Mouse (Mus musculus) liver, embryonic 14.5 days (tissue): ENCODE measurements at regions not wholly inside any gene's neighbourhood (a gene's known extent, or its start where the extent isn't known, plus 50 kb on each side); places are given as distances from the start of the nearest gene placed in this dataset.

Source experiments
- ATAC-seq: fragments of 200-750 bp; cut with Nextera tagmentation; 2 replicates; pipeline ENCODE4 v1.8.0; 2017; ENCODE audit warnings: moderate number of reproducible peaks, mild to moderate bottlenecking, moderate library complexity; ENCODE audit not compliant: insufficient read depth
- DNase-seq, 3 experiments: peaks; one replicate each; pipeline ENCODE4 v3.0.0-alpha.2; 2012 to 2013; ENCODE audit warnings: low read depth in 3 of 3, low spot score in 3 of 3
- H3K27ac ChIP-seq: fragments of 300-500 bp; sonication (generic); 2 replicates; pipeline ENCODE4 v1.5.1; 2014; ENCODE audit warnings: moderate library complexity, mild to moderate bottlenecking, control low read depth, inconsistent platforms
- H3K27me3 ChIP-seq: fragments of 300-500 bp; sonication (generic); 2 replicates; pipeline ENCODE4 v1.6.1; 2014; ENCODE audit warnings: mild to moderate bottlenecking, low read length, moderate library complexity; ENCODE audit not compliant: control insufficient read depth, insufficient read depth
- H3K36me3 ChIP-seq: fragments of 300-500 bp; sonication (generic); replicated peaks from 2 replicates; pipeline ENCODE4 v1.6.1; 2014; ENCODE audit warnings: low read depth; ENCODE audit not compliant: control insufficient read depth, insufficient read depth
- H3K4me1 ChIP-seq, 2 experiments: fragments of 200-500 bp in 1 of 2; fragments of 300-500 bp in 1 of 2; sonication (generic) in 1 of 2; replicated peaks; 2 replicates each; pipeline ENCODE4 v1.6.1; 2012 to 2014; ENCODE audit warnings: antibody characterized with exemption in 1 of 2, inconsistent platforms in 1 of 2, low read length in 1 of 2; ENCODE audit not compliant: control insufficient read depth in 2 of 2, insufficient read depth in 2 of 2
- H3K4me2 ChIP-seq: fragments of 300-500 bp; sonication (generic); 2 replicates; pipeline ENCODE4 v1.6.1; 2014; ENCODE audit warnings: low read depth, mild to moderate bottlenecking, control low read depth, moderate library complexity
- H3K4me3 ChIP-seq, 2 experiments: fragments of 200-500 bp in 1 of 2; fragments of 300-500 bp in 1 of 2; sonication (generic) in 1 of 2; 2 replicates each; pipeline ENCODE4 v1.5.1; 2012 to 2014; ENCODE audit warnings: low read depth in 2 of 2, low read length in 2 of 2, mild to moderate bottlenecking in 2 of 2, control low read depth in 1 of 2, inconsistent platforms in 1 of 2, moderate library complexity in 1 of 2; ENCODE audit not compliant: insufficient read depth in 1 of 2
- H3K9ac ChIP-seq: fragments of 300-500 bp; sonication (generic); replicated peaks from 2 replicates; pipeline ENCODE4 v1.6.1; 2014; ENCODE audit warnings: mild to moderate bottlenecking, control low read depth, moderate library complexity
- H3K9me3 ChIP-seq: fragments of 300-500 bp; sonication (generic); 2 replicates; pipeline ENCODE4 v1.6.1; 2016; ENCODE audit warnings: low read length, mixed read lengths; ENCODE audit not compliant: control insufficient read depth
- CTCF ChIP-seq: IDR thresholded peaks from 2 replicates; pipeline ENCODE4 v1.5.1; 2016; ENCODE audit warnings: antibody characterized with exemption, low read depth, control low read depth
- EP300 ChIP-seq: IDR thresholded peaks from 2 replicates; pipeline ENCODE4 v1.6.1; 2016; ENCODE audit warnings: antibody characterized with exemption, low read depth
- WGBS: fragments of 180-500 bp; shearing (Covaris S2); extraction: QIAGEN DNeasy Blood & Tissue Kit; methylation state at CpG from one replicate; pipeline ENCODE4 v1.1.7; 2014; ENCODE audit not compliant: insufficient replicate concordance; 5-methylcytosine and 5-hydroxymethylcytosine counted together

- DNase-seq (no peak), ATAC-seq (no peak)
- no peak overlapping the region for H3K9ac ChIP-seq
- no peaks in the 10 kb centered on the region for H3K9me3 ChIP-seq
- no peak overlapping the region for H3K27ac ChIP-seq
- no peak overlapping the region for H3K4me3 ChIP-seq
- H3K4me1 ChIP-seq: no peaks in the 10 kb centered on the region
- TF ChIP-seq CTCF (no peak), EP300 (no peak)
- no peaks in the 10 kb centered on the region for H3K36me3 ChIP-seq
- H3K27me3 ChIP-seq: no peaks in the 10 kb centered on the region
- no peak overlapping the region for H3K4me2 ChIP-seq
- WGBS: 51% methylated on average over 5 of the region's 5 CpGs
Measured at GRCm38 (mm10) chr4:153271376-153271775, 211.2 kb downstream of the Ajap1 start.

GRCm38 (mm10) chr4:153263216-153263805, 219.3 kb downstream of the Ajap1 start:
- whole genome bisulfite sequencing: 66% methylated on average over 15 of the region's 15 CpGs
- Histone ChIP-seq H3K4me3 (no peak overlapping the region), H3K27me3 (no peaks in the 10 kb centered on the region), H3K4me2 (no peak overlapping the region), H3K27ac (no peak overlapping the region), H3K4me1 (no peaks in the 10 kb centered on the region), H3K9me3 (no peaks in the 10 kb centered on the region; the same call in 1 of the 2 replicates), H3K9ac (no peak overlapping the region), H3K36me3 (no peaks in the 10 kb centered on the region)
- no peak for ATAC-seq
- DNase-seq: no peak
- TF ChIP-seq EP300: no peak

- H3K27ac ChIP-seq: no peak overlapping the region
- no peak for DNase-seq
Measured at GRCm38 (mm10) chr4:153260941-153261557, 221.6 kb downstream of the Ajap1 start.

GRCm38 (mm10) chr4:153251943-153252342, 230.7 kb downstream of the Ajap1 start:
- Histone ChIP-seq H3K4me2 (no peak overlapping the region), H3K27ac (no peak overlapping the region), H3K9ac (no peak overlapping the region), H3K36me3 (no peaks in the 10 kb centered on the region), H3K4me1 (no peaks in the 10 kb centered on the region), H3K9me3 (no peaks in the 10 kb centered on the region; the same call in 1 of the 2 replicates), H3K27me3 (no peaks in the 10 kb centered on the region), H3K4me3 (no peak overlapping the region)
- WGBS: 46% methylated on average over 3 of the region's 3 CpGs
- ATAC-seq (no peak), DNase-seq (no peak)
- TF ChIP-seq EP300 (no peak), CTCF (no peak)

More at GRCm38 (mm10) chr4:153260941-153261557, 221.6 kb downstream of the Ajap1 start:
- no peaks in the 10 kb centered on the region for H3K36me3 ChIP-seq
- H3K27me3 ChIP-seq: no peaks in the 10 kb centered on the region
- TF ChIP-seq EP300: no peak
- TF ChIP-seq CTCF: no peak
- H3K9ac ChIP-seq: no peak overlapping the region
- H3K4me3 ChIP-seq: no peak overlapping the region
- H3K4me2 ChIP-seq: no peak overlapping the region
- WGBS: 63% methylated on average over 14 of the region's 14 CpGs
- H3K4me1 ChIP-seq: no peaks in the 10 kb centered on the region
- no peak for ATAC-seq
- H3K9me3 ChIP-seq: no peaks in the 10 kb centered on the region; the same call in 1 of the 2 replicates

GRCm38 (mm10) chr4:153251311-153251710, 231.3 kb downstream of the Ajap1 start:
- Histone ChIP-seq H3K27ac (no peak overlapping the region), H3K4me1 (no peaks in the 10 kb centered on the region), H3K27me3 (no peaks in the 10 kb centered on the region), H3K9ac (no peak overlapping the region), H3K4me3 (no peak overlapping the region), H3K4me2 (no peak overlapping the region), H3K36me3 (no peaks in the 10 kb centered on the region), H3K9me3 (no peaks in the 10 kb centered on the region; the same call in 1 of the 2 replicates)
- ATAC-seq (no peak), DNase-seq (no peak)
- 65% methylated on average over 8 of the region's 8 CpGs for WGBS
- TF ChIP-seq CTCF (no peak), EP300 (no peak)
